Mouse (Mus musculus) embryonic facial prominence, embryonic 10.5 days (tissue): ENCODE results near the gene Hyal1. TPM values are rescaled to one million over a fixed set of nuclear protein-coding genes. Genes with fewer than 3 reads are reported as not detected.

Source experiments
- polyA plus RNA-seq: library from polyadenylated mRNA; unstranded; fragments of >200 nt; fragmentation: Nextera tagmentation; extraction: Ambion mirVana; gene quantifications from 2 replicates; pipeline ENCODE4 v1.2.1, GENCODE M21; 2016

The Hyal1 gene
- polyA plus RNA-seq, 1 experiment from 2014 or later, result 9.1 TPM

Other genes starting within 250 kb of the Hyal1 start
- 10.7 and 11.6 TPM in 2 replicates for gene Hemk1, start 238.6 kb upstream of the Hyal1 start, polyA plus RNA-seq
- 0.83 and 0.95 TPM in 2 replicates for gene 6430571L13Rik, start 236.3 kb upstream of the Hyal1 start, polyA plus RNA-seq
- gene Cacna2d2, start 177.3 kb upstream of the Hyal1 start, polyA plus RNA-seq, result 0.45 and 0.50 TPM in 2 replicates
- 37.9 and 39.3 TPM in 2 replicates for gene Tmem115, start 43.0 kb upstream of the Hyal1 start, polyA plus RNA-seq
- 16.4 and 16.7 TPM in 2 replicates for gene Cyb561d2, start 34.7 kb upstream of the Hyal1 start, polyA plus RNA-seq
- 35.2 and 39.4 TPM in 2 replicates for gene Nprl2, start 34.7 kb upstream of the Hyal1 start, polyA plus RNA-seq
- 0.97 and 1.2 TPM in 2 replicates for gene Zmynd10, start 29.6 kb upstream of the Hyal1 start, polyA plus RNA-seq
- gene Rassf1, start 25.4 kb upstream of the Hyal1 start, polyA plus RNA-seq, result 45.3 and 46.5 TPM in 2 replicates
- gene Tusc2, start 13.7 kb upstream of the Hyal1 start, polyA plus RNA-seq, result 63.4 and 67.3 TPM in 2 replicates
- 154 and 157 TPM in 2 replicates for gene Hyal2, start 9.0 kb upstream of the Hyal1 start, polyA plus RNA-seq
- gene Naa80, start 2.0 kb downstream of the Hyal1 start, polyA plus RNA-seq, result 18.9 and 20.3 TPM in 2 replicates
- gene Hyal3, start 3.9 kb downstream of the Hyal1 start, polyA plus RNA-seq, result 0.48 and 0.96 TPM in 2 replicates
- gene Ifrd2, start 10.7 kb downstream of the Hyal1 start, polyA plus RNA-seq, result 59.7 and 72.1 TPM in 2 replicates
- gene Sema3b, start 32.3 kb downstream of the Hyal1 start, polyA plus RNA-seq, result 2.7 TPM in 2 replicates
- 334 and 363 TPM in 2 replicates for gene Gnai2, start 58.4 kb downstream of the Hyal1 start, polyA plus RNA-seq
- gene Slc38a3, start 92.6 kb downstream of the Hyal1 start, polyA plus RNA-seq, result 5.6 and 6.6 TPM in 2 replicates
- 3.4 and 4.3 TPM in 2 replicates for gene Gnat1, start 102.8 kb downstream of the Hyal1 start, polyA plus RNA-seq
- gene Sema3f, start 133.5 kb downstream of the Hyal1 start, polyA plus RNA-seq, result 13.2 and 21.4 TPM in 2 replicates
- gene Rbm5, start 194.1 kb downstream of the Hyal1 start, polyA plus RNA-seq, result 200 and 206 TPM in 2 replicates